Mouse (Mus musculus) embryonic facial prominence, embryonic 13.5 days (tissue): ENCODE data around the gene Atg2a. TPM values are rescaled to one million over a fixed set of nuclear protein-coding genes. Genes with fewer than 3 reads are reported as not detected.

Experiments used
- ATAC-seq: fragments of 200-750 bp; cut with Nextera tagmentation; 2 replicates; pipeline ENCODE4 v1.8.0; 2017; ENCODE audit warnings: low read depth; ENCODE audit not compliant: insufficient number of reproducible peaks, insufficient read depth, low FRiP score, low TSS enrichment
- H3K27ac ChIP-seq: fragments of 300-500 bp; sonication (generic); 2 replicates; pipeline ENCODE4 v1.5.1; 2015; ENCODE audit warnings: moderate library complexity, mild to moderate bottlenecking, inconsistent platforms
- H3K27me3 ChIP-seq: fragments of 300-500 bp; sonication (generic); 2 replicates; pipeline ENCODE4 v1.6.1; 2015; ENCODE audit warnings: mild to moderate bottlenecking, inconsistent platforms
- H3K36me3 ChIP-seq: fragments of 300-500 bp; sonication (generic); 2 replicates; pipeline ENCODE4 v1.6.1; 2015; ENCODE audit warnings: mild to moderate bottlenecking, inconsistent platforms
- H3K4me1 ChIP-seq: fragments of 300-500 bp; sonication (generic); 2 replicates; pipeline ENCODE4 v1.6.1; 2015; ENCODE audit warnings: inconsistent platforms
- H3K4me2 ChIP-seq: fragments of 300-500 bp; sonication (generic); 2 replicates; pipeline ENCODE4 v1.6.1; 2015; ENCODE audit warnings: moderate library complexity, mild to moderate bottlenecking, inconsistent platforms
- H3K4me3 ChIP-seq: fragments of 300-500 bp; sonication (generic); 2 replicates; pipeline ENCODE4 v1.5.1; 2015; ENCODE audit warnings: mild to moderate bottlenecking, inconsistent platforms
- H3K9ac ChIP-seq: fragments of 300-500 bp; sonication (generic); 2 replicates; pipeline ENCODE4 v1.6.1; 2015; ENCODE audit warnings: mild to moderate bottlenecking, inconsistent platforms
- H3K9me3 ChIP-seq: fragments of 300-500 bp; sonication (generic); 2 replicates; pipeline ENCODE4 v1.6.1; 2016; ENCODE audit warnings: inconsistent platforms
- WGBS: fragments of 180-500 bp; shearing (Covaris S2); methylation state at CpG from one replicate; pipeline ENCODE4 v1.1.7; 2015; ENCODE audit warnings: mixed read lengths; 5-methylcytosine and 5-hydroxymethylcytosine counted together
- polyA plus RNA-seq: library from polyadenylated mRNA; unstranded; fragments of >200 nt; fragmentation: Nextera tagmentation; extraction: Ambion mirVana; gene quantifications from 2 replicates; pipeline ENCODE4 v1.2.1, GENCODE M21; 2015

The Atg2a gene
- polyA plus RNA-seq, 1 experiment from 2014 or later, result 10.5 TPM

DNA sequence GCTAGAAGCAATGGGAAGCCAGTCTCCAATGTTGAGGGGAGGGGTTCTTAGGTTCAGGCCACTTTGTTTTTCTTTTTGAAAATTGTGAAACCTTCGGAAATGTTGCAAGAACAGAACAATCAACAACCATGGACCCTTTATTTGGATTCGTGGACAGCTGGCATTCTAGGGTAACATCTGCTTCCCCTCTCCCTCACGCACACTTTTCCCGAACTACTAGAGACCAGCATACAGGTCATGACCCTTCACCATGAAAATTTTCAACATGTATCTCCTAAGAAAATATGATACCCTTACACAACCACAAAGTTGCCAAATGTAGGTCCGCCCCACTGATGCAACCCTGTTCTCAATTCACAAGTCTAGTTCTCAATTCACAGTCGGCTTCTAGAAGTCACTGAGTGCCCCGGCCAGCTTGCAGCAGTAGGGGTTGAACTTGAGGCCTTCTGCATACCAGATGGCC is 27.2 kb downstream of the Atg2a start:
- Histone ChIP-seq H3K9ac (peak overlapping the region; percentile 32; the same call in 1 of the 2 replicates), H3K4me3 (no peak overlapping the region), H3K27ac (no peak overlapping the region), H3K4me1 (no peaks in the 10 kb centered on the region), H3K36me3 (no peaks in the 10 kb centered on the region), H3K27me3 (no peaks in the 10 kb centered on the region; the same call in 1 of the 2 replicates), H3K9me3 (no peaks in the 10 kb centered on the region), H3K4me2 (no peak overlapping the region)
- WGBS, result 76% methylated on average over 7 of the region's 7 CpGs
- no peak for ATAC-seq

GRCm38 (mm10) chr19:6269798-6270475 is 28.5 kb downstream of the Atg2a start:
- H3K4me2 ChIP-seq, result no peak overlapping the region
- no peaks in the 10 kb centered on the region; the same call in 1 of the 2 replicates for H3K27me3 ChIP-seq
- no peaks in the 10 kb centered on the region for H3K36me3 ChIP-seq
- H3K4me1 ChIP-seq, result no peaks in the 10 kb centered on the region
- ATAC-seq, result no peak
- 80% methylated on average over 8 of the region's 8 CpGs for WGBS
- H3K9me3 ChIP-seq, result no peaks in the 10 kb centered on the region
- no peak overlapping the region for H3K4me3 ChIP-seq
- H3K27ac ChIP-seq, result no peak overlapping the region
- H3K9ac ChIP-seq, result no peak overlapping the region

DNA sequence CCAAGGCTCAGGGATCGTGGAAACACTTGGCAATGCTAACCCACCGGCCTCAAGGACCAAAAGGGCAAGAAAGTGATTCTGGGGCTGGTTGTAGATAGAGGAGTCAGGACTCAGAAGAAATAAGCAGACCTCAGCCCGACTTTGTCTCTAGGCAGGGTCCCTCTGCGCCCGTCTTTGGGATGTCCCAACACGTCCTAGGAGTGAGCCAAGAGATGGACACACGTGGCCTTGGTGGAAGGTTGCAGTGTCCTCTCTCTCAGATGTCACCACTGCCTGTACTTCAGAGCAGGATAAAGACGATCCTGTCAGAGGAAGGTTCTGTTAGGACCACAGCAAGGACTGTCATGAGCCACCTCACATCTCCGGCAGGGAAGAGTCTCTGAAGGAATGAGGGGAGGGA is 29.2 kb downstream of the Atg2a start:
- Histone ChIP-seq H3K27ac (no peak overlapping the region), H3K27me3 (no peaks in the 10 kb centered on the region; the same call in 1 of the 2 replicates), H3K9me3 (no peaks in the 10 kb centered on the region), H3K4me2 (no peak overlapping the region), H3K4me1 (peaks cover 5% of the 10 kb centered on the region), H3K4me3 (no peak overlapping the region), H3K9ac (no peak overlapping the region), H3K36me3 (no peaks in the 10 kb centered on the region)
- ATAC-seq, result no peak
- WGBS, result 63% methylated on average over 9 of the region's 9 CpGs

- Histone ChIP-seq H3K4me2 (no peak overlapping the region), H3K9me3 (no peaks in the 10 kb centered on the region), H3K9ac (0 out of 2 replicates have a peak overlapping the region, but pooled peaks have one; percentile 44), H3K36me3 (no peaks in the 10 kb centered on the region), H3K27me3 (no peaks in the 10 kb centered on the region; the same call in 1 of the 2 replicates), H3K4me1 (peaks cover 10% of the 10 kb centered on the region), H3K4me3 (no peak overlapping the region), H3K27ac (no peak overlapping the region)
- WGBS, result 36% methylated on average over 8 of the region's 8 CpGs
- ATAC-seq, result no peak
Measured at GRCm38 (mm10) chr19:6271206-6271605, 29.7 kb downstream of the Atg2a start.

- 72% methylated on average over 7 of the region's 7 CpGs for WGBS
- H3K36me3 ChIP-seq, result no peaks in the 10 kb centered on the region
- no peaks in the 10 kb centered on the region; the same call in 1 of the 2 replicates for H3K27me3 ChIP-seq
- H3K9me3 ChIP-seq, result no peaks in the 10 kb centered on the region
- no peak overlapping the region for H3K27ac ChIP-seq
- no peak overlapping the region for H3K4me2 ChIP-seq
- ATAC-seq, result no peak
- H3K9ac ChIP-seq, result 0 out of 2 replicates have a peak overlapping the region, but pooled peaks have one; percentile 36
- peaks cover 10% of the 10 kb centered on the region for H3K4me1 ChIP-seq
- H3K4me3 ChIP-seq, result no peak overlapping the region
Measured at GRCm38 (mm10) chr19:6272053-6272452, 30.6 kb downstream of the Atg2a start.

DNA sequence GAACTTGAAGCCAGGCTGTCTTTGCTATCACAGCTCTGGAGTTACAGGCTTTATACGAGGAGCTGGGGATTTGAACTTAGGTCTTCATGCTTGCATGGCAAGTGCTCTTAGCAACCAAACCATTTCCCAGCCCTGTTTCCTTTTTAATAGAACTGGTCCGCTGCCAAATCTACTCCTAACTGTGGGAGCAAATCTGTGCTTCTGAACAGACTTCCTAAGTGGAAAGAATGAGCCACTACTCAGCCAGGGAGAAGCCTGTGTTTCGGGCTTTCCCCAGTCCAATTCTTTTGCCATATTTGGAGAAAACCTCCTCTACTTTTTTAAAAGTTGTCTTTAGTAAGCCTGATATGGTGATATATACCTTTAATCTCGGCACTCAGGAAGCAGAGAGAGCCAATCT is 31.3 kb downstream of the Atg2a start:
- 83% methylated on average over 4 of the region's 4 CpGs for WGBS
- H3K9ac ChIP-seq, result no peak overlapping the region
- ATAC-seq, result no peak
- no peak overlapping the region for H3K27ac ChIP-seq
- no peak overlapping the region for H3K4me3 ChIP-seq
- H3K4me1 ChIP-seq, result peaks cover 12% of the 10 kb centered on the region
- no peak overlapping the region for H3K4me2 ChIP-seq
- no peaks in the 10 kb centered on the region for H3K36me3 ChIP-seq
- H3K9me3 ChIP-seq, result no peaks in the 10 kb centered on the region
- no peaks in the 10 kb centered on the region; the same call in 1 of the 2 replicates for H3K27me3 ChIP-seq

DNA sequence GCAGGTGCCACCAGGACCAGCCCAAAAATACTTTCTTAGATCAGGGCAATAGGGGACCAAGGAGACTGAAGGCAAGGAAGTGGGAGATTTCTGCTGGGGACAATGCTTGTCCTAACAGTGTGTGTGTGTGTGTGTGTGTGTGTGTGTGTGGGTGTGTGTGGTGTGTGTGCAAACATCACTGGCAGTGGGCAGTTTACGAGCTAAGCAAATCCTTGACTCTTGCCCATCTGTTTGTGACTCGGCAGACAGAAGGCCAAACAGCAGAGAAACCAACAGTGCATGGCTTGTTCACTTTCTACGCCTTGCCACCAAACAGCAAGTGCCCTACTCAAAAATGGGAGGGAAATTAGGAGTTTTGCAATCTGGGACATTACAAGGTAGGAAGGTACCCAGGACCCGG is 32.1 kb downstream of the Atg2a start:
- Histone ChIP-seq H3K4me3 (no peak overlapping the region), H3K36me3 (no peaks in the 10 kb centered on the region), H3K4me1 (peaks cover 20% of the 10 kb centered on the region), H3K27ac (no peak overlapping the region), H3K9ac (0 out of 2 replicates have a peak overlapping the region, but pooled peaks have one; percentile 11), H3K9me3 (no peaks in the 10 kb centered on the region), H3K4me2 (no peak overlapping the region), H3K27me3 (no peaks in the 10 kb centered on the region)
- WGBS, result 90% methylated on average over 4 of the region's 4 CpGs
- no peak for ATAC-seq

DNA sequence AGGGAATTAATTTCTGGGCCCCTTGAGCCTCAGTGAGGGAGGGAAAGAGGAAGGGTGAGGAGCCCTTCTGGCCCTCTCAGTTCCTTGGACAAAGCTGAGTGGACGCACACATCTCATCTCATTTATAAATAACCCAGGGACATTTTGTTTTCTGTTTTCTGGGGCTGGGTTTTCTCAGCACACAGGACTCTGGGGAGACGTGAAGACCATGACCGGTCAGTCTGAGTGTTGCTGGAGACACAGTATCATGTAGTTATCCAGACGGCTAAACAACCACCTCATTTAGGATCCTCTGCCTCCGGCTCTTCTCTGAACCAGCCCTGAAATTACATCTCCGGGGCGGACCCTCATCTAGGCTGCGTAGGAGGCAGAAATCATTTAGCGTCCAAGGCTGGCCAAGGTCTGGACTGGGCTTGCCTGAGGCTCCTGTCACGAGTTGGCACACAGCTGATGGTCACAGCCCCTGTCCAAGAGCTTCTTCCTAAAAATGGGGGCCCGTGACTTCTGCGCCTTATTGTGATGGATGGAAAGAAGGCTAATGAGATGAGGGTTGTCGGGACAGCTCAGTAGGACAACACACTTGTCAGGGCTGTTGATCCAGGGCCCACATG is 32.6 kb downstream of the Atg2a start:
- Histone ChIP-seq H3K27me3 (no peaks in the 10 kb centered on the region), H3K27ac (no peak overlapping the region), H3K4me3 (no peak overlapping the region), H3K9ac (0 out of 2 replicates have a peak overlapping the region, but pooled peaks have one; percentile 11), H3K4me1 (peaks cover 25% of the 10 kb centered on the region), H3K36me3 (no peaks in the 10 kb centered on the region), H3K9me3 (no peaks in the 10 kb centered on the region), H3K4me2 (no peak overlapping the region)
- 89% methylated on average over 13 of the region's 13 CpGs for WGBS
- no peak for ATAC-seq

DNA sequence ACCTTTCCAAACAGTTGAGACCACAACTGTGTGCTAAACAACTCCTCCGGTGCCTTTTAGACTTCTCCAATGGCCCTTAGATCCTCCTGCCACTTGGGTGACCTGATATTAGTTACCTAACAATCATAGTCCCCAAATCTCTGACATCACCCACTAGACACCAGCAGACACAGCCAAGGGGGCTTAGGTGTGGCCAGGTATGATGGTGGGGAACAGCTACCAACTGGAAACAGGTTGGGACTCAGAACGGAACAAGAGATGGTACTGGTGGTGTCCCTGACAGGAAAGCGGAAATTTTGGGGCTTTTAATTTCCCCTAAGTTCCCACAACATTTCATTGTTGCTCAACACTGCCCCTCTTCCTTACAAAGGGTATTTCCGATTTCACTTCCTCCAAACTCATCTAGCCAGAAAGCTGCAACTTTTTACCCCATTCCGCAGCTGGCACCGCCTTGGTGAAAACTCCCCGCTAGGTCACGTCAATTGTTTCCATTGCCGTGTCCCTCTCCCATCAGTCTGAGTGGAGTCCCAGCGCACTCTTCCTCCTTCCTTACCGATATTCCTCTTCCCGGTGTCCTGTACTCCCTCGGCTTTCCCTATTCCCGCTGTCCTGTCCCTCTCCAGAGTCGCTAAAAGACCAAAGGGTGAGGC is 34.4 kb downstream of the Atg2a start:
- no peaks in the 10 kb centered on the region for H3K9me3 ChIP-seq

DNA sequence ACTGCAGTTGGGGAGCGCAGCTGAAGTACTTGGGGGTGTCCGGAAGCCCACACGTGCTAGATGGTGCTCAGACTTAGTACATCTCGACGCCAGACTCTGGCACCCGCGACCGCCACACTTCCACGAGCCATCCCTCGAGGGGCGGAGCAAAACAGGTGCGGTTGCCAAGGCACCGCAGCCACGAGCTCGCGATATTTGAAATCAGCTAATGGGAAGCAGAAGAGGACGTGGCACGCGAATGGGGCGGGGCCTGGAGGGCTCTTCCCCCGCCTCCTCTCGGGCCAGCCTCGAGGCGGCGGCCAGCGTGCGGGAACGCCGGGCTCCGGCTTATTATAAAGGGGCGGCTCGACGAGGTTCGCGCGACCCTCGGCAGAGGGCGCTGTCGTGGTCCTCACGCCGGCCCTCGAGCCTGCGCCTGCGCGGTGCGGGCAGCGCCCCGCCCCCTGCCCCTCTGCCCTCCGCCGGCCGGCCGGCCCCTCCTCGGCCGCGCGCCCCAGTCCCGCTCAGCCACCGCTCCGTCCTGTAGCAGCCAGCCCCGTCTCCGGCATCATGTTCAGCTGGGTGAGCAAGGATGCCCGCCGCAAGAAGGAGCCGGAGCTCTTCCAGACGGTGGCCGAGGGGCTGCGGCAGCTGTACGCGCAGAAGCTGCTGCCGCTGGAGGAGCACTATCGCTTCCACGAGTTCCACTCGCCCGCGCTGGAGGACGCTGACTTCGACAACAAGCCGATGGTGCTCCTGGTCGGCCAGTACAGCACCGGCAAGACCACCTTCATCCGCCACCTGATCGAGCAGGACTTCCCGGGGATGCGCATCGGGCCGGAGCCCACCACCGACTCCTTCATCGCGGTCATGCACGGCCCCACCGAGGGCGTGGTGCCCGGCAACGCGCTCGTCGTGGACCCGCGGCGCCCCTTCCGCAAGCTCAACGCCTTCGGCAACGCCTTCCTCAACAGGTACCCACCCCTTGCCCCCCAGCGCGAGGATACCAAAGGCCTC is 35.3 kb downstream of the Atg2a start, which contains the start of gene Ehd1:
Gene Ehd1, plus strand, starts transcription at position 300 of the 996 bp plus-strand sequence.
- Histone ChIP-seq H3K27me3 (no peaks in the 10 kb centered on the region), H3K4me2 (peak within 1 kb of the TSS; percentile 79), H3K4me3 (peak within 1 kb of the TSS; percentile 88), H3K9me3 (no peaks in the 10 kb centered on the region), H3K9ac (peak within 1 kb of the TSS; percentile 92), H3K4me1 (peaks cover 37% of the 10 kb centered on the region), H3K27ac (peak within 1 kb of the TSS; percentile 73), H3K36me3 (peaks cover 22% of the 10 kb centered on the region)
- ATAC-seq, result peak; percentile 92
- WGBS, result 0% methylated on average over 104 of the region's 106 CpGs

More for the DNA sequence above, 34.4 kb downstream of the Atg2a start:
- peak overlapping the region; percentile 88 for H3K4me3 ChIP-seq
- H3K4me1 ChIP-seq, result peaks cover 37% of the 10 kb centered on the region
- H3K36me3 ChIP-seq, result peaks cover 13% of the 10 kb centered on the region
- no peaks in the 10 kb centered on the region for H3K27me3 ChIP-seq
- peak; percentile 6 for ATAC-seq
- peak overlapping the region; percentile 73 for H3K27ac ChIP-seq
- H3K4me2 ChIP-seq, result peak overlapping the region; percentile 79
- peak overlapping the region; percentile 72 for H3K9ac ChIP-seq
- WGBS, result 7% methylated on average over 15 of the region's 15 CpGs
